Mouse (Mus musculus) E14TG2a.4 (cell line): ENCODE measurements around the gene Proser3.

Experiments
- CTCF ChIP-seq: conservative IDR thresholded peaks from 2 replicates; pipeline ENCODE4 v1.5.1; 2014; ENCODE audit warnings: low read length
- NANOG ChIP-seq: IDR thresholded peaks from 2 replicates; pipeline ENCODE4 v1.6.1; 2014; ENCODE audit warnings: borderline replicate concordance, low read length, mixed read lengths
- POU5F1 ChIP-seq: IDR thresholded peaks from 2 replicates; pipeline ENCODE4 v1.6.1; 2014; ENCODE audit warnings: low read length, borderline replicate concordance

DNA sequence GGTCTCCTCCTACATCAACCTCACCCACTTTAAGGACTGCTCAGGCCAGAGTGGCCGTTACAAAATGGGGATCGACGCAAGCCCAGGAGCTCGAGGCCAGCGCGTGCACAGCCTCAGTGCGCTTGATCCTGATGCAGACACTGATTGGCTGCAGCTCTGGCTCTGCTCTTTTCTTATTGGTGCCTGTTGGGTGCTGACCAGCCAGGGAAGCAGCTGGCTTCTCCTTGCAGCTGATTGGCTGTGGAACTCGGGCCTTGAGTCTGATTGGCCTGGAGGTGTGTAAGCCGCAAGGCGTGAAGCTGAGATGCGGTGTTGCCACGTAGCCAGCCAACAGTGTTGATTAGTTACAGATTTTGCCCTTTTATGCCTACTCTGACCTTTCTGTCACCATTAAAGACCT lies 46.7 kb upstream of the Proser3 start, which contains the start of gene Zbtb32:
- TF ChIP-seq CTCF (no peak), POU5F1 (no peak), NANOG (no peak)
